Mouse (Mus musculus) heart, embryonic 14.5 days (tissue): ENCODE measurements around the gene Mvk. TPM values are rescaled to one million over a fixed set of nuclear protein-coding genes. Genes with fewer than 3 reads are reported as not detected.

Experiments
- microRNA-seq: library from miRNA; unstranded; fragments of <30 nt; microRNA quantifications from one replicate; pipeline ENCODE4, GENCODE M21; 2016
- polyA plus RNA-seq: library from polyadenylated mRNA; unstranded; fragments of >200 nt; fragmentation: Nextera tagmentation; extraction: Ambion mirVana; gene quantifications from 2 replicates; pipeline ENCODE4 v1.2.1, GENCODE M21; 2014

Mvk gene
- polyA plus RNA-seq, 1 experiment from 2014 or later = 15.3 TPM

Small RNA genes within 50 kb of the gene (microRNA-seq; reads per million reads assigned to microRNA genes)
- gene Mir7027 = not detected

Other genes with a start within 250 kb of the Mvk start
- gene Foxn4, start 170.5 kb upstream of the Mvk start, polyA plus RNA-seq = not detected in 2 replicates
- 1.4 and 2.6 TPM in 2 replicates for gene Myo1h, start 155.1 kb upstream of the Mvk start, polyA plus RNA-seq
- gene Kctd10, start 63.8 kb upstream of the Mvk start, polyA plus RNA-seq = 104 and 106 TPM in 2 replicates
- 51.1 and 53.0 TPM in 2 replicates for gene Ube3b, start 63.7 kb upstream of the Mvk start, polyA plus RNA-seq
- 22.1 and 22.7 TPM in 2 replicates for gene Mmab, start 209 bp upstream of the Mvk start, polyA plus RNA-seq
- 0.65 and 0.96 TPM in 2 replicates for gene Fam222a, start 123.7 kb downstream of the Mvk start, polyA plus RNA-seq
- 0.78 and 0.84 TPM in 2 replicates for gene Trpv4, start 214.2 kb downstream of the Mvk start, polyA plus RNA-seq
- 39.1 and 40.6 TPM in 2 replicates for gene Gltp, start 246.7 kb downstream of the Mvk start, polyA plus RNA-seq